Mouse (Mus musculus) heart, postnatal 0 days (tissue): Measurements from ENCODE around the gene Rims1. TPM values are rescaled to one million over a fixed set of nuclear protein-coding genes. Genes with fewer than 3 reads are reported as not detected.
A peak's percentile ranks its signal among the peaks of the same experiment; 100 is the strongest.

Experiments used
- ATAC-seq: fragments of 200-750 bp; cut with Nextera tagmentation; 2 replicates; pipeline ENCODE4 v1.8.0; 2017; ENCODE audit warnings: low read depth, moderate number of reproducible peaks, moderate library complexity; ENCODE audit not compliant: insufficient read depth
- DNase-seq: peaks from one replicate; pipeline ENCODE4 v3.0.0-alpha.2; 2016; ENCODE audit warnings: low spot score
- H3K27ac ChIP-seq: fragments of 300-500 bp; sonication (generic); 2 replicates; pipeline ENCODE4 v1.5.1; 2014; ENCODE audit warnings: low read depth, mild to moderate bottlenecking
- H3K27me3 ChIP-seq: fragments of 300-500 bp; sonication (generic); 2 replicates; pipeline ENCODE4 v1.6.1; 2014; ENCODE audit warnings: low read length, mixed read lengths; ENCODE audit not compliant: control insufficient read depth, insufficient read depth
- H3K36me3 ChIP-seq: fragments of 300-500 bp; sonication (generic); replicated peaks from 2 replicates; pipeline ENCODE4 v1.6.1; 2014; ENCODE audit warnings: low read length, mixed read lengths; ENCODE audit not compliant: control insufficient read depth, insufficient read depth
- H3K4me1 ChIP-seq: fragments of 300-500 bp; sonication (generic); 2 replicates; pipeline ENCODE4 v1.6.1; 2014; ENCODE audit warnings: antibody characterized with exemption; ENCODE audit not compliant: control insufficient read depth, insufficient read depth
- H3K4me2 ChIP-seq: fragments of 300-500 bp; sonication (generic); 2 replicates; pipeline ENCODE4 v1.6.1; 2014; ENCODE audit warnings: low read depth, mild to moderate bottlenecking, low read length, moderate library complexity
- H3K4me3 ChIP-seq: fragments of 300-500 bp; sonication (generic); 2 replicates; pipeline ENCODE4 v1.5.1; 2014; ENCODE audit warnings: low read depth, low read length
- H3K9ac ChIP-seq: fragments of 300-500 bp; sonication (generic); replicated peaks from 2 replicates; pipeline ENCODE4 v1.6.1; 2014; ENCODE audit warnings: low read depth, low read length, mixed read lengths
- H3K9me3 ChIP-seq: fragments of 300-500 bp; sonication (generic); replicated peaks from 2 replicates; pipeline ENCODE4 v1.6.1; 2016; ENCODE audit warnings: low read length; ENCODE audit not compliant: control insufficient read depth
- CTCF ChIP-seq: IDR thresholded peaks from 2 replicates; pipeline ENCODE4 v1.5.1; 2016; ENCODE audit warnings: antibody characterized with exemption, control low read depth, low read depth
- EP300 ChIP-seq: IDR thresholded peaks from 2 replicates; pipeline ENCODE4 v1.6.1; 2016; ENCODE audit warnings: antibody characterized with exemption, low read depth
- WGBS: fragments of 180-500 bp; shearing (Covaris S2); extraction: QIAGEN DNeasy Blood & Tissue Kit; methylation state at CpG from one replicate; pipeline ENCODE4 v1.1.7; 2014; 5-methylcytosine and 5-hydroxymethylcytosine counted together
- polyA plus RNA-seq: library from polyadenylated mRNA; unstranded; fragments of >200 nt; fragmentation: Nextera tagmentation; extraction: Ambion mirVana; gene quantifications from 2 replicates; pipeline ENCODE4 v1.2.1, GENCODE M21; 2015
- total RNA-seq: library from RNA; depleted of rRNA; stranded (reverse); fragments of >200 nt; gene quantifications from 2 replicates; pipeline ENCODE4 v1.2.3, GENCODE M21; 2014; ENCODE audit warnings: low replicate concordance

Gene Rims1
- total and polyA plus RNA-seq, 2 experiments from 2014 or later, result 0.59 to 2.6 TPM

DNA sequence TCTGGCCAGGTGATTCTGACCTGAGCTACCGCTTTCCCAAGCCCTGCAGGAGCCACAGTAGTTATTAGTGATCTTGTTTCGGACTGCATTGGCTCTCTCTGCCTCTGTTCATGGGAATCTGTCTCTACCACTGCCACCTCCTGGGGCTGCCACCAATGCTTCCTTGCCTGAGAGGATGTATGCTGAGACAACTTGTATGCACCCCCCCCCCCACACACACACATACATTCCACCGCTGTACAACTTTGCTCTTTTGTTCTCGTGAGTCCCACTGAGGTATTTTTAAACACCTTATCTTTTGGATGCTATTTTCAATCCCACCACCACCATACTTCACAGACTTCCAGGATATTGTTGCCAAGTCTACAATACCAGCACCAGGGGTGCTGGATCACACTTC is 122.3 kb downstream of the Rims1 start:
- ATAC-seq (peak; percentile 88), DNase-seq (peak; percentile 39)
- Histone ChIP-seq H3K4me2 (0 out of 2 replicates have a peak overlapping the region, but pooled peaks have one; percentile 11), H3K4me1 (no peaks in the 10 kb centered on the region; the same call in 1 of the 2 replicates), H3K9me3 (no peaks in the 10 kb centered on the region), H3K27ac (peak overlapping the region; percentile 70), H3K4me3 (no peak overlapping the region), H3K36me3 (no peaks in the 10 kb centered on the region), H3K27me3 (no peaks in the 10 kb centered on the region), H3K9ac (no peak overlapping the region)
- WGBS, result 26% methylated on average over 4 of the region's 4 CpGs
- TF ChIP-seq EP300 (no peak; the same call in none of the 2 replicates), CTCF (0 out of 2 replicates have a peak, but pooled peaks have one; percentile 3)

DNA sequence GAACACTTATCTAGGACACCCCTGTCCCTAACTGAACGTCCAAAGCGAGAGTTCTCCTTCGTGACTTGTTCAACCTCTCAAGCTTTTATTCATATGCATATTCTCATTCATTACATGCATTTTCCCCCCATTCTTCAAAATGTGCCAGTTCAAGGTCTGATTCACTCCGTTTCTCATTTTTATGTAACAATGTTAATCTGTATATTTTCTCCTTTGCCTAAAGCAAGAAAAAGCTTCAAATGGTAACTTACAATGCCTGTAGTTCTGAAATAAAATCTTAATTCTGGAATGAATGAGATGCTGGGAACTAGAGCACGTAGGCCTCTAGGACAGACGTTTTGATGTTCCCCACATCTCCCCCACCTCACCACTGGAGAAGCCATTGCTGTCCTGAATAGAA is 141.6 kb downstream of the Rims1 start:
- Histone ChIP-seq H3K9me3 (no peaks in the 10 kb centered on the region), H3K4me1 (no peaks in the 10 kb centered on the region), H3K4me2 (no peak overlapping the region), H3K9ac (no peak overlapping the region), H3K4me3 (no peak overlapping the region), H3K27ac (no peak overlapping the region), H3K27me3 (no peaks in the 10 kb centered on the region), H3K36me3 (no peaks in the 10 kb centered on the region)
- TF ChIP-seq EP300, result no peak
- no peak for DNase-seq
- no peak for ATAC-seq
- 81% methylated on average over 6 of the region's 6 CpGs for WGBS

DNA sequence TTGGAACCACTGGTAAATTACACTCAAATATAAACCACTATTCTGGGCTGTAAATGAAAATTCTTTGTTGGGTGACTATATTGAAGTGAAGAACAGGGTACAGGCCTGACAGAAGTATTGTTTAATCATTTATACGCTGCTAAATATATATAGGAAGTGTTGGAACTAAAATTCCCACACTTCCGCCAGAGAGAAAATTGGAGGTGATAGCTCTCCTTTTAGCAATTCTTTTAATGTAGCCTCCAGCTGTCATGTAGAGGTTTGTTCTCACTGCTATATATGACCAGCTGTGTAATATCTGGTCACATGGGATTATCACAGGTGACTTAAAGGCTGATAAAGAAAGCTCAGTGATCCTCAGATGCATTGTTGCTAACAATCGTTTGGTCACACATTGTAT is 144.0 kb downstream of the Rims1 start:
- H3K9me3 ChIP-seq, result no peaks in the 10 kb centered on the region
- no peak overlapping the region for H3K9ac ChIP-seq
- no peak for DNase-seq
- H3K4me1 ChIP-seq, result no peaks in the 10 kb centered on the region
- H3K4me3 ChIP-seq, result no peak overlapping the region
- H3K27ac ChIP-seq, result no peak overlapping the region
- no peaks in the 10 kb centered on the region for H3K36me3 ChIP-seq
- H3K27me3 ChIP-seq, result no peaks in the 10 kb centered on the region
- ATAC-seq, result no peak
- TF ChIP-seq EP300, result no peak
- TF ChIP-seq CTCF, result no peak
- H3K4me2 ChIP-seq, result no peak overlapping the region
- WGBS, result 78% methylated on average over 3 of the region's 3 CpGs

DNA sequence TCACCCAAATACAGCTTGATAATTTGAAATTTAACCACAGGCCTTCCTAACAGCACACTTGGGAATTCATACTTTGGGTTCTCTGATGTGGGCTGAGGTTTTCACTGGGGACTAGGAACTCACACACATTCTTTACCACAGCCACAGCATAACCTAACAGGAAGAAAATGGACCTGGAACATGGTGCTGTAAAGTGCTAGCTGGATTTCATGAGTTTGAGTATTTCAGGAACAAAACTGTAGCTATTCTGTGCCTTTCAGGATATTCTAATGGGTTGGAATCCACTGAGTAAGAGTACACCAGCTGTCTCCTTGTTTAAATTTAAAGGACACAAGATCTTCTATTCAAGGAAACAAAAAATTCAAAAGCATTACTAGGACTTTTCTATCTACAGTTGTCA is 149.8 kb downstream of the Rims1 start:
- no peaks in the 10 kb centered on the region for H3K27me3 ChIP-seq
- no peaks in the 10 kb centered on the region for H3K9me3 ChIP-seq
- DNase-seq (no peak), ATAC-seq (no peak)
- no peak overlapping the region for H3K4me2 ChIP-seq
- H3K4me1 ChIP-seq, result no peaks in the 10 kb centered on the region
- no peak overlapping the region for H3K27ac ChIP-seq
- H3K9ac ChIP-seq, result no peak overlapping the region
- H3K4me3 ChIP-seq, result no peak overlapping the region
- no peaks in the 10 kb centered on the region for H3K36me3 ChIP-seq
- TF ChIP-seq EP300, result no peak

DNA sequence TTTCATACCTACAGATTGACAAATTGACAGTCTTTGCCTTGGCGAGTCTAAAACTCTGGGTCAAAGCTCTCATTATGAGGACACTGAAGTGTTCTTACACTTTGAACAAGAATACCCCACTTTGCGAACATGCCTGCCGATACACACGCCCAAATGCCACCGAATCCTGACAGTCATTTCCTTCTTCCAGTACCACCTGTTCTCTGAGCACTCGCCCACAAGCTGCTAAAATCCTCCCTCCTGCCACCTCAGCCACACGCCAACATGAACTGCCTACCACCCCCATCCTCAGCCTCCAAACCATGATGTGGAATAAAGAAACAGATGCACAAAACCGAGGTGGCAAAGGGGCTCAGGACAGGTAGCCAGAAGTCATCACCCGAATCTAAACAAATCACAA is 150.9 kb downstream of the Rims1 start:
- Histone ChIP-seq H3K27me3 (no peaks in the 10 kb centered on the region), H3K4me1 (no peaks in the 10 kb centered on the region), H3K4me2 (no peak overlapping the region), H3K9ac (no peak overlapping the region), H3K27ac (no peak overlapping the region), H3K36me3 (no peaks in the 10 kb centered on the region), H3K4me3 (no peak overlapping the region), H3K9me3 (no peaks in the 10 kb centered on the region)
- 83% methylated on average over 9 of the region's 9 CpGs for WGBS
- ATAC-seq (no peak), DNase-seq (no peak)
- TF ChIP-seq CTCF (no peak), EP300 (no peak)

DNA sequence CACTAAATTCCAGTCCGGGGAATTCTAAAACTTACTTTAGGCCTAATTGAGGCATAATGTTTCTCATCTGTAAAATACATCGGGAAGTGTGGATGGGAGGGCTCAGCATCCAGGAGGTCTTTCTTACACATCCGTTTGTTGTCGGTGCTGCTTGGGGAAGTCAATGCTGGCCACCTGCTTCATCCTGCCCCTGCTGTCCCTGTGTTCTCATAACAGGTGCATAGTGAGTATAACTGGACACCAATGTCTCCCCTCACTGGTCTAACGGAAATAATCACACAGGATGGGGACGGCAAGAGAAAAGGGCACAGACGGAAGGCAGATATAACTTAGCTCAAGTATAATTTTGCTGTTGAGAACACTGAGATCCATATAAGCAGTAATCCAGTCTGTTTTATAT is 155.2 kb downstream of the Rims1 start:
- Histone ChIP-seq H3K9ac (no peak overlapping the region), H3K27ac (no peak overlapping the region), H3K27me3 (no peaks in the 10 kb centered on the region), H3K9me3 (no peaks in the 10 kb centered on the region), H3K36me3 (no peaks in the 10 kb centered on the region), H3K4me3 (no peak overlapping the region), H3K4me1 (no peaks in the 10 kb centered on the region), H3K4me2 (no peak overlapping the region)
- no peak for ATAC-seq
- no peak for DNase-seq
- 79% methylated on average over 7 of the region's 7 CpGs for WGBS
- TF ChIP-seq EP300 (no peak), CTCF (no peak)
